Mouse (Mus musculus) liver, postnatal 0 days (tissue): ENCODE results near the gene Slc5a10.

ENCODE experiments used
- CTCF ChIP-seq: sonication (generic); IDR thresholded peaks from 2 replicates; pipeline ENCODE4 v1.5.1; 2016; ENCODE audit warnings: antibody characterized with exemption, low read depth
- EP300 ChIP-seq: IDR thresholded peaks from 2 replicates; pipeline ENCODE4 v1.6.1; 2016; ENCODE audit warnings: antibody characterized with exemption, low read depth, mild to moderate bottlenecking

- TF ChIP-seq CTCF (no peak), EP300 (no peak)
Observed at GRCm38 (mm10) chr11:61652216-61652615, 68.4 kb downstream of the Slc5a10 start.
